Mouse (Mus musculus) skeletal muscle tissue, adult 2 months (tissue): ENCODE measurements around the gene Trim6.
"Not testable (repeated sequence)": the region's sequence is repeated elsewhere in the genome, so short reads cannot be mapped to it uniquely, and the experiment has no call there.

Source experiments
- DNase-seq: peaks from one replicate; pipeline ENCODE4 v3.0.0-alpha.2; 2012; ENCODE audit warnings: low read depth, low spot score

The Trim6 gene

GRCm38 (mm10) chr7:104218701-104219569 is at the start of gene Trim6:
Trim6 (plus strand) TSS chr7:104218793.
- peak; percentile 46 for DNase-seq

DNA sequence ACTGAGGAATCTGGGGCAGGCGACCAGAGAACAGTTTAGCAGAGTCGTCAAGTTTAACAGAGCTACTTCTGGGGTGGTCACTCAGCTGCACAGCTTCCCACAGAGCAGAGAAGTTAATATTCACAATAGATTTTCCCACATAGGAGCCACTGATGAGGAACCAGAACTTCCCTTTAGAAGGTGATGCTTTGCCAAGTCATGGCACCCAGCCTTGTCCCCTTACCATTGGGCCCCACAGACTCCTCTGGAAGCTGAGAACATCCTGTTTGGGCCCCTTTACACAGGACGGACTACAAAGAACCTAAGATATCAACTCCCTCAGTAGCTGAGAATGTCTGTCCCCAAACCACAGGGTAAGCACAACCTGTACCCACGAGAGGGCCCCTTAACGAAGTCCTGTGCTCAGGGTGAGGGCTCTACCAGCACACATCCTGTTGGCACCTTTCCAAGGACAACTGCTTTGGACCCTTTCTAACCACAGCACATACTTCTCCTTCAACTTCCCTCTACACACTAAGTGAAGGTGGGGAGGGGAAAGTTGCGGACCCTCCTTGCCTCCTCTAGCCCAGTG is 48.9 kb upstream of the Trim6 start:
- DNase-seq, result no peak

GRCm38 (mm10) chr7:104175085-104175484 is 43.5 kb upstream of the Trim6 start:
- DNase-seq, result no peak

- DNase-seq, result no peak
These were observed 40.1 kb upstream of the Trim6 start for GRCm38 (mm10) chr7:104178422-104179054.

- no peak for DNase-seq
These were observed 39.5 kb upstream of the Trim6 start for GRCm38 (mm10) chr7:104179074-104179473.

DNA sequence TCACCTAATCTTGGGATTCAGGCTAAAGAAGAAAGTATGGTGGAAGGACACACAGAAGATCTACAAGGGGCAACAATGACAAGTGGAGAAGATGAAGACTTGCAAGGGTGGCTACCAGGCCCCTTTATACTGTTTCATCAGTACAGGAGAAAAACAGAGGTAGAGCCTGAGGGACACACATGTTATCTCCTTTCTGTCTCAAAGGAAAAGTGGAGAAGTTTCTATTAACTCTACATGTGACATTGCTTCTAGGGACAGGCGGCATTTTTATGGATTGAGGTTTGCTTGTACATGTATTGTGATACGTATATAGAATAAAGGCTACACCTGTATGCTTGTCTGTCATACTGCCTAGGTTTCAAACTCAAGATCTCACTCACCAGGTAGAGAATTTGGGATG is 35.3 kb upstream of the Trim6 start, which contains the start of gene Olfr648:
Gene Olfr648 (minus strand): TSS at position 101 of the 400 bp plus-strand sequence.
- no peak for DNase-seq

GRCm38 (mm10) chr7:104191275-104191674 is 27.3 kb upstream of the Trim6 start:
- DNase-seq, result no peak

- no peak for DNase-seq
These were observed 22.7 kb upstream of the Trim6 start, which contains the start of gene Olfr649 for GRCm38 (mm10) chr7:104195885-104196284. Olfr649 (minus strand) TSS chr7:104195985.

DNA sequence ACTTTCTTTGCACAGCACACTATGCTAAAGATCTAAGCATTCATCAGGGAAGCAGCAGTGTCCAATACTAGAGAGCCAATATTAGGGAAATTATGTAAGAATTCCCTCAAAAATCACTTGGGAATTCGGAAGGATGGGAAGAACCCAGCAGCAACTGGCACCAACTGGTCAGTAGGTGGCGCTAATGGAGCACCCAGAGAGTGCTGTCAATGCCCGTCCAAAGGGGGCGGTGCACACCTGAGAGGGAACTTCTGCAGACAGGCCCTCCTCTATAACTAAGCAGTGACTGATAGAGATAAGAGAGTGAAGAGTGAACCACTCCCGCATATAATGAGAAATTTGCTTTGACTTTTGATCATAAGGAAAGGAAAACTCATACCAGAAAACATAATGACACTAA is 18.8 kb upstream of the Trim6 start:
- DNase-seq, result peak; percentile 50

DNA sequence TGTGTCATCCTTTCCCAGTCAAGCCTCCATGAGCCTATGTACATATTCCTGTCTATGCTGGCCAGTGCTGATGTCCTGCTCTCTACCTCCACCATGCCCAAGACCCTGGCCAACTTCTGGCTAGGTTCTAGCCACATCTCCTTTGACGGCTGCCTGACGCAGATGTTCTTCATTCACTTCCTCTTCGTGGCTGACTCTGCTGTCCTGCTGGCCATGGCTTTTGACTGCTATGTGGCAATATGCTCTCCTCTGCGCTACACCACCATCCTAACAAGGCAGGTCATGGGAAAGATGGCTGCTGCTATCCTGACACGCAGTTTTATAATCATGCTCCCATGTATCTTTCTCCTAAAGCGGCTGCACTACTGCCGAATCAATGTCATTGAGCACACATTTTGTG is 12.4 kb upstream of the Trim6 start:
- no peak for DNase-seq

DNA sequence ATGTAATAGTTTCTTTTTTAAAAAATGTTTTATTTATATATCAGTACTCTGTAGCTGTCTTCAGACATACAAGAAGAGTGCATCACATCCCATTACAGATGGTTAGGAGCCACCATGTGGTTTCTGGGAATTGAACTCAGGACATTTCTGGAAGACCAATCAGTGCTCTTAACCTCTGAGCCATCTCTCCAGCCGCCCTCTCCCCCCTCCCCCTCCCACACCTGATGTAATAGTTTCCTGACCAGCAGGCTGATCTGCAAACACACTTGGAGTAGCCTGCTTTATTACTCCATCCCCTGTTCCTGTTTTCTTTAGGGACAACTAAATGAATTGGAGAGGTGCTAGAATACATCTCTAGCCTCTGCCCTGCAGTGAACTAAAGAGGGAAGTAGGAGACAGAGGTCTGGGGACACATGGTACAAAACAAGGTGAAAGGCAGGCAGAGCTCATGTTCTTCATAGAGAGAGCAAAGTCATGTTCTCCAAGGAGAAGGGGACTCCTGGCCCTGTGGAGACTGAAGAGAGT is 2.5 kb upstream of the Trim6 start:
- no peak for DNase-seq

- no peak for DNase-seq
These were observed 712 bp upstream of the Trim6 start for GRCm38 (mm10) chr7:104217881-104218280.

DNA sequence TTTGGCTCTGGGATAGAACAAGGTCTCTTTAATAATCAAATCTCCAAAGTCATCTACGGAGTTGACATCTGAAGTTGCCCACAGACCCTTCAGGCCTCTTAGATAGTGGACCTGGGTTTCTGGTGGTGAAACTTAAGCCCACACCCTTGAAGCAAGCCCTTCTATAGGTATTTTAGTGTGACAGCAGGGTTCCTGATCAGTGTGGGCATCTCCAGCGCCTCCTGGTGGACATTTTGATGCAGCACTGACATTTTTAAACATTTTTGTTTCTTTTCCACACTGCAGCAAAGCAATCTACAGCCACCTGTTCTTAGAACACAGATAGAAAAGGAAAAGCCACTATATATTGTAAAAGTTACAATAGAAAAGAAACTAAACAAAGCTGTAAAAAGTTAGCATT is 12.6 kb downstream of the Trim6 start:
- DNase-seq, result no peak

GRCm38 (mm10) chr7:104240857-104241256 is 22.3 kb downstream of the Trim6 start:
- DNase-seq, result no peak

- DNase-seq, result no peak
These were observed 25.0 kb downstream of the Trim6 start for GRCm38 (mm10) chr7:104243616-104244015.

DNA sequence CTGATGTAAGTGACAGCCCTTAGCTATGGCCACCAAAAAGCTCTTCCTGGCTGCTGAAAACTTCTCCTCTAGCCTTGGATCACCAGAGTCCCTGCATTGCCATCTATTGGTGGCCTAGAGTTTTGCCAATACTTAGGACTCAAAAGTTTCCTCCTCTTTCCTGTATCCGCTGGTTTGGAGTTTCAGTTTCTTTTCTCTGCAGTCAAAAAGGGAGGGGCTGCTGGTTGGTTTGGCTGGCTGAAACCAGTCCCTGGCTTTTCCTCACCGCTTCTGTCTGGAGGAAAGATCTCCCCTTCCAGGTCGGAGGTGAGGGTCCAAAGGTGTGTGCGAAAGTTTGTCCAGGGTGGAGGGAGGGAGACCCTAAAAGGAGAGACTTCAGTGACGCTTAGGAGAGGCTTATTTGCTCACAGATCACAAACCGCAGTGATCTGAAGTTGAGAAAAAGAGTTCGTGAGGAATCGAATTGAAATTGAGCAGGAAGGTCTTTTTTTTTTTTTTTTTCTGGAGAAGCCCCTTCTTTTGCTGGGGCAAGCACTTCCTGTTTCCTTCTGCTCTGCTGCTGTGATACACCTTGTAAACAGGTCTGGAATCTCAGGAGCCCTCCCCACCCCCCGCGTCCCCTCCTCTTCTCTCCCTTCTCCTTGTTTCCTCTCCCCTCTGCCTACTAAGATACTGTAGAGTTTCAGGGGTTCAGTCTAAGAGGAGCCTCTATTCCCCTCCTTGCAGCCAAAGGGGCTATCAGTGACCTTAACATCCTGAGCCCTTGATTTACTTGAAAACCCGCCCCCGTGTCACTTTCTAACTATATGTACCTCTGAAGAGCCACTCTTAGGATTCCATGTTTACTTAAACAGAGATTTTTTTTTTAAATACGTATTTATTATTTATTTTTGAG is 25.9 kb downstream of the Trim6 start, which contains the start of gene Trim34a:
Gene Trim34a (plus strand): TSS at position 171 of the 895 bp plus-strand sequence.
- peak; percentile 63 for DNase-seq

DNA sequence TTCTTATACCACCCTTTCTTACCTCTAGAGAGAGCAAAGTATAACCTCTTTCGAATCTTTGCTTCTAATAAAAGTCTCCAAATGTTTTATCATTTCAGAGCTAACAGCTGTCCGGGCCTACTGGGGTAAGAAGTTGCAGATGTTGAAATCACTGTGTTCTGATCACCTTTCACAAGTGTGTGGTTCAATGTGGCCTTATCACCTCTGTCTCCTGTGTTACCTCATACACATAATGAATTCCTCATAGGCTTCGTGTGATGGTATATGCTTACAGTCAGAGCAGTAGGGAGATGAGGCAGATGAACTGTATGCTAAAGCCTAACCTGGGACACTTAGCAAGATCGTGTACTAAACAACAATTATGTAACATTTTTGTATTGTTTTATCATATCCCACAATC is 41.8 kb downstream of the Trim6 start:
- not testable (repeated sequence) for DNase-seq

- not testable (repeated sequence) for DNase-seq
These were observed 46.7 kb downstream of the Trim6 start for GRCm38 (mm10) chr7:104265335-104265734.

GRCm38 (mm10) chr7:104279361-104279760 is 60.8 kb downstream of the Trim6 start:
- not testable (repeated sequence) for DNase-seq
